Mouse (Mus musculus): ENCODE results near the gene Cyp2c23. TPM values are rescaled to one million over a fixed set of nuclear protein-coding genes. Genes with fewer than 3 reads are reported as not detected.

The Cyp2c23 gene
- total and polyA plus RNA-seq, 3 experiments: not detected

GRCm38 (mm10) chr19:43992464-43992863, 36.5 kb downstream of the Cyp2c23 start:
- 55% methylated on average over 4 of the region's 4 CpGs for WGBS
- DNase-seq: no peak
- H3K9ac ChIP-seq (ENCODE audit: low read depth, low read length): no peak overlapping the region
- no peaks in the 10 kb centered on the region for H3K79me2 ChIP-seq (replicated peaks; ENCODE audit: control insufficient read depth, insufficient read depth, low read length)
- TF ChIP-seq POLR2A (IDR thresholded peaks at IDR 0.05; ENCODE audit: insufficient read depth, low read depth, low read length) (no peak), EP300 (IDR thresholded peaks at IDR 0.05; ENCODE audit: insufficient read depth, low read depth, low read length) (no peak), CTCF (IDR thresholded peaks at IDR 0.05) (no peak)
- intact Hi-C loops (cut with DNase I): no loop called here
- no peak overlapping the region for H3K4me3 ChIP-seq
- no peaks in the 10 kb centered on the region; the same call in 1 of the 2 replicates for H3K27me3 ChIP-seq (ENCODE audit: control insufficient read depth, insufficient read depth, low read length)
- no peaks in the 10 kb centered on the region for H3K36me3 ChIP-seq (ENCODE audit: control insufficient read depth, insufficient read depth, low read length)
- no peak overlapping the region for H3K27ac ChIP-seq
- H3K4me1 ChIP-seq (ENCODE audit: control insufficient read depth, insufficient read depth, low read length): no peaks in the 10 kb centered on the region

DNA sequence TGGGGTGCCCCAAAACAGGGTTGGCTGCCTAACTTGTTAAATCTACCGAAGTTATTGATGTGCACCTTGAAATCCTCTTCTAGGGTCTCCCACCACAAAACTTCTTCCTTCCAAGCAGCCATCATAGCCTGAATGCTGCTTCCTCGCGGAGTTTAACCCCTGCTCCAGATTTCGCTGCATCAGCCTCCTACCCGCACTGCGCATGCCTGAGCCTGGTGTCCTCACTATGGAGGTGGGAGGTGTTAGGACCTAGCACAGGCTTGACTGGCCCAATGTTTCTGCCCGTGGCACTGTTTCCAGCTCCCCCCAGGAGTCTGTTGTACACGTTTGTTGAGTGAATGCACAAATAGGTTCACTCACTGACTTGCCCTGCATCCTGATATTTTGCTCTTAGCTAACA, 38.6 kb downstream of the Cyp2c23 start:
- Histone ChIP-seq H3K4me1 (ENCODE audit: control insufficient read depth, insufficient read depth, low read length) (no peaks in the 10 kb centered on the region), H3K36me3 (ENCODE audit: control insufficient read depth, insufficient read depth, low read length) (no peaks in the 10 kb centered on the region), H3K79me2 (replicated peaks; ENCODE audit: control insufficient read depth, insufficient read depth, low read length) (no peaks in the 10 kb centered on the region), H3K9ac (ENCODE audit: low read depth, low read length) (no peak overlapping the region), H3K4me3 (no peak overlapping the region), H3K27ac (no peak overlapping the region), H3K27me3 (ENCODE audit: control insufficient read depth, insufficient read depth, low read length) (peaks cover 3% of the 10 kb centered on the region)
- no peak for DNase-seq
- intact Hi-C loops (cut with DNase I): no loop called here
- 79% methylated on average over 8 of the region's 8 CpGs for WGBS
- TF ChIP-seq POLR2A (IDR thresholded peaks at IDR 0.05; ENCODE audit: insufficient read depth, low read depth, low read length): no peak
- TF ChIP-seq EP300 (IDR thresholded peaks at IDR 0.05; ENCODE audit: insufficient read depth, low read depth, low read length): no peak

DNA sequence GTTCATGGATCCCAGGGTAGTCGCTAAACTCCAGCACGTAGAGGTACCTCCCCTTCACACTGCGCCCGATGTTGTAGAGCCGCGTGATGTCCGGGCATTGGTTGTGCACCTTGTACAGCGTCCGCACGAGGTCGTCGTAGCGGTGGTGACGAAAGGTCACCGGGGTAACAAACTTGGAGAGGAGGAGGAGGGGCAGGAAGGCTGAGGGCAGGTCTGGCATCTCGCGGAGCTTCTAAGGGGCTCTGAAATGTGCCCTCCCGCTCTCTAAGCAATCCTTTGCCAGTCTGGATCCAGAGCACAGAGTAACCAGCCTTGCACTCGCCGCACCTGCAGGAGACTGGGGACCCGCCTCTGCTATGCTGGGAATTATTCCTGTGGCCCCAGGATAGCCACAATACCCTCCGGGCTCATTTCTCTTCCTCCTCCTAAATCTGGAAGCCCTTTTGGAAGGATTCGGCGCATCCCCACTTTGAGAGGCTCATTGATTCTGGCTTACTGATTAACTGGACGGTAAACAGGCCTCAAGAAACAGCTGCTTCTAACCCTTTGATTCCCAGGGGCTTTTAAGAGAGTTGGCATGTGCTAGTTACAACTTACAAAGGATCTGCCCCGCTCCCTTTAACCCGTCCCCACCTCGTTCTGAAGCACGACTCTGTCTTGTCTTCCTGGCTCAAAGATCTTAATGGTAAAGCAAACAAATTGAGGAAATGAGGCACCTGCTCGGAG, 42.8 kb downstream of the Cyp2c23 start, which contains the start of gene Cpn1:
Gene Cpn1 (minus strand): TSS at position 488 of the 726 bp plus-strand sequence.
- TF ChIP-seq CTCF (IDR thresholded peaks at IDR 0.05): no peak
- TF ChIP-seq EP300 (IDR thresholded peaks at IDR 0.05; ENCODE audit: insufficient read depth, low read depth, low read length): no peak
- no peak for TF ChIP-seq POLR2A (IDR thresholded peaks at IDR 0.05; ENCODE audit: insufficient read depth, low read depth, low read length)
- WGBS: 25% methylated on average over 30 of the region's 30 CpGs
- peaks cover 3% of the 10 kb centered on the region for H3K27me3 ChIP-seq (ENCODE audit: control insufficient read depth, insufficient read depth, low read length)
- H3K79me2 ChIP-seq (replicated peaks; ENCODE audit: control insufficient read depth, insufficient read depth, low read length): no peaks in the 10 kb centered on the region
- no peak within 1 kb of the TSS for H3K9ac ChIP-seq (ENCODE audit: low read depth, low read length)
- no peak within 1 kb of the TSS for H3K27ac ChIP-seq
- no peaks in the 10 kb centered on the region for H3K36me3 ChIP-seq (ENCODE audit: control insufficient read depth, insufficient read depth, low read length)
- intact Hi-C loops (cut with DNase I): no loop called here
- H3K4me1 ChIP-seq (ENCODE audit: control insufficient read depth, insufficient read depth, low read length): no peaks in the 10 kb centered on the region
- no peak within 1 kb of the TSS for H3K4me3 ChIP-seq
- DNase-seq: no peak

- intact Hi-C loops (cut with DNase I): no loop called here
- TF ChIP-seq POLR2A (IDR thresholded peaks at IDR 0.05; ENCODE audit: insufficient read depth, low read depth, low read length) (no peak), CTCF (IDR thresholded peaks at IDR 0.05) (no peak), EP300 (IDR thresholded peaks at IDR 0.05; ENCODE audit: insufficient read depth, low read depth, low read length) (no peak)
- Histone ChIP-seq H3K27ac (no peak overlapping the region), H3K36me3 (ENCODE audit: control insufficient read depth, insufficient read depth, low read length) (no peaks in the 10 kb centered on the region), H3K27me3 (ENCODE audit: control insufficient read depth, insufficient read depth, low read length) (peaks cover 2% of the 10 kb centered on the region; the same call in 1 of the 2 replicates), H3K4me3 (no peak overlapping the region), H3K9ac (ENCODE audit: low read depth, low read length) (no peak overlapping the region), H3K4me1 (ENCODE audit: control insufficient read depth, insufficient read depth, low read length) (no peaks in the 10 kb centered on the region), H3K79me2 (replicated peaks; ENCODE audit: control insufficient read depth, insufficient read depth, low read length) (no peaks in the 10 kb centered on the region)
- no peak for DNase-seq
- 63% methylated on average over 5 of the region's 5 CpGs for WGBS
These were observed 47.0 kb downstream of the Cyp2c23 start for GRCm38 (mm10) chr19:43981992-43982391.

- Histone ChIP-seq H3K27ac (no peak overlapping the region), H3K4me3 (no peak overlapping the region), H3K9ac (ENCODE audit: low read depth, low read length) (no peak overlapping the region), H3K36me3 (ENCODE audit: control insufficient read depth, insufficient read depth, low read length) (no peaks in the 10 kb centered on the region), H3K27me3 (ENCODE audit: control insufficient read depth, insufficient read depth, low read length) (no peaks in the 10 kb centered on the region), H3K4me1 (ENCODE audit: control insufficient read depth, insufficient read depth, low read length) (no peaks in the 10 kb centered on the region), H3K79me2 (replicated peaks; ENCODE audit: control insufficient read depth, insufficient read depth, low read length) (no peaks in the 10 kb centered on the region)
- 85% methylated on average over 17 of the region's 17 CpGs for WGBS
- no peak for DNase-seq
- intact Hi-C loops (cut with DNase I): no loop called here
- TF ChIP-seq CTCF (IDR thresholded peaks at IDR 0.05): no peak
- TF ChIP-seq EP300 (IDR thresholded peaks at IDR 0.05; ENCODE audit: insufficient read depth, low read depth, low read length): no peak
- TF ChIP-seq POLR2A (IDR thresholded peaks at IDR 0.05; ENCODE audit: insufficient read depth, low read depth, low read length): no peak
These were observed 48.3 kb downstream of the Cyp2c23 start for GRCm38 (mm10) chr19:43980711-43981110.

- no peaks in the 10 kb centered on the region for H3K4me1 ChIP-seq (ENCODE audit: control insufficient read depth, insufficient read depth, low read length)
- no peaks in the 10 kb centered on the region for H3K79me2 ChIP-seq (replicated peaks; ENCODE audit: control insufficient read depth, insufficient read depth, low read length)
- no peak for TF ChIP-seq EP300 (IDR thresholded peaks at IDR 0.05; ENCODE audit: insufficient read depth, low read depth, low read length)
- no peak for TF ChIP-seq POLR2A (IDR thresholded peaks at IDR 0.05; ENCODE audit: insufficient read depth, low read depth, low read length)
- TF ChIP-seq CTCF (IDR thresholded peaks at IDR 0.05): no peak
- no peaks in the 10 kb centered on the region for H3K27me3 ChIP-seq (ENCODE audit: control insufficient read depth, insufficient read depth, low read length)
- H3K9ac ChIP-seq (ENCODE audit: low read depth, low read length): no peak overlapping the region
- H3K36me3 ChIP-seq (ENCODE audit: control insufficient read depth, insufficient read depth, low read length): no peaks in the 10 kb centered on the region
- intact Hi-C loops (cut with DNase I): no loop called here
- WGBS: 69% methylated on average over 3 of the region's 3 CpGs
- no peak for DNase-seq
- no peak overlapping the region for H3K27ac ChIP-seq
- H3K4me3 ChIP-seq: no peak overlapping the region
These were observed 51.2 kb downstream of the Cyp2c23 start for GRCm38 (mm10) chr19:43977799-43978198.

Data from heart, adult 2 months (tissue).